Mouse (Mus musculus): ENCODE measurements around the gene Scaf4. TPM values are rescaled to one million over a fixed set of nuclear protein-coding genes. Genes with fewer than 3 reads are reported as not detected.
A peak's percentile ranks its signal among the peaks of the same experiment; 100 is the strongest.

The Scaf4 gene
- polyA plus RNA-seq, 1 experiment from 2014 or later: 29.4 TPM

- H3K4me2 ChIP-seq (replicated peaks): no peak overlapping the region
- no peak for ATAC-seq
- no peak overlapping the region for H3K27ac ChIP-seq
Measured at GRCm38 (mm10) chr16:90193719-90194118, 90.6 kb downstream of the Scaf4 start.

GRCm38 (mm10) chr16:90191289-90191688 is 93.0 kb downstream of the Scaf4 start:
- Histone ChIP-seq H3K4me1 (replicated peaks) (no peaks in the 10 kb centered on the region), H3K27me3 (0 out of 2 replicates have a peak, but pooled peaks cover 3% of the 10 kb centered on the region), H3K36me3 (no peaks in the 10 kb centered on the region), H3K4me3 (replicated peaks) (no peak overlapping the region), H3K27ac (no peak overlapping the region), H3K9ac (replicated peaks) (no peak overlapping the region), H3K4me2 (replicated peaks) (no peak overlapping the region), H3K9me3 (no peaks in the 10 kb centered on the region)
- no peak for ATAC-seq
- 80% methylated on average over 6 of the region's 6 CpGs for WGBS

More at GRCm38 (mm10) chr16:90193719-90194118, 90.6 kb downstream of the Scaf4 start:
- no peak overlapping the region for H3K9ac ChIP-seq (replicated peaks)
- no peaks in the 10 kb centered on the region for H3K27me3 ChIP-seq
- H3K4me1 ChIP-seq (replicated peaks): no peaks in the 10 kb centered on the region; the same call in 1 of the 2 replicates
- no peak overlapping the region for H3K4me3 ChIP-seq (replicated peaks)
- H3K36me3 ChIP-seq: no peaks in the 10 kb centered on the region
- H3K9me3 ChIP-seq: no peaks in the 10 kb centered on the region

GRCm38 (mm10) chr16:90187453-90187852 is 96.8 kb downstream of the Scaf4 start:
- Histone ChIP-seq H3K27ac (no peak overlapping the region), H3K4me2 (replicated peaks) (no peak overlapping the region), H3K4me1 (replicated peaks) (no peaks in the 10 kb centered on the region), H3K4me3 (replicated peaks) (no peak overlapping the region), H3K27me3 (0 out of 2 replicates have a peak, but pooled peaks cover 3% of the 10 kb centered on the region), H3K9ac (replicated peaks) (no peak overlapping the region), H3K36me3 (no peaks in the 10 kb centered on the region), H3K9me3 (no peaks in the 10 kb centered on the region)
- no peak for ATAC-seq
- 37% methylated on average over 13 of the region's 13 CpGs for WGBS

GRCm38 (mm10) chr16:90185928-90186588 is 98.2 kb downstream of the Scaf4 start:
- no peak overlapping the region for H3K4me2 ChIP-seq (replicated peaks)
- H3K9me3 ChIP-seq: no peaks in the 10 kb centered on the region
- no peak overlapping the region for H3K9ac ChIP-seq (replicated peaks)
- no peak overlapping the region for H3K4me3 ChIP-seq (replicated peaks)
- H3K27ac ChIP-seq: no peak overlapping the region
- peak; percentile 79 for ATAC-seq
- WGBS: 41% methylated on average over 8 of the region's 8 CpGs
- no peaks in the 10 kb centered on the region for H3K4me1 ChIP-seq (replicated peaks)
- 0 out of 2 replicates have a peak, but pooled peaks cover 3% of the 10 kb centered on the region for H3K27me3 ChIP-seq
- H3K36me3 ChIP-seq: no peaks in the 10 kb centered on the region

GRCm38 (mm10) chr16:90184135-90184534 is 100.2 kb downstream of the Scaf4 start:
- H3K9me3 ChIP-seq: no peaks in the 10 kb centered on the region
- 0 out of 2 replicates have a peak, but pooled peaks cover 3% of the 10 kb centered on the region for H3K27me3 ChIP-seq
- no peak overlapping the region for H3K27ac ChIP-seq
- no peaks in the 10 kb centered on the region for H3K4me1 ChIP-seq (replicated peaks)
- no peak for ATAC-seq
- H3K4me2 ChIP-seq (replicated peaks): no peak overlapping the region
- WGBS: 87% methylated on average over 6 of the region's 6 CpGs
- H3K36me3 ChIP-seq: no peaks in the 10 kb centered on the region
- no peak overlapping the region for H3K9ac ChIP-seq (replicated peaks)
- no peak overlapping the region for H3K4me3 ChIP-seq (replicated peaks)

- H3K27ac ChIP-seq: no peak overlapping the region
- 0 out of 2 replicates have a peak, but pooled peaks cover 2% of the 10 kb centered on the region for H3K27me3 ChIP-seq
- no peak for ATAC-seq
- H3K4me1 ChIP-seq (replicated peaks): peaks cover 2% of the 10 kb centered on the region; the same call in 1 of the 2 replicates
- no peak overlapping the region for H3K4me2 ChIP-seq (replicated peaks)
- no peaks in the 10 kb centered on the region for H3K9me3 ChIP-seq
- H3K4me3 ChIP-seq (replicated peaks): no peak overlapping the region
- WGBS: 91% methylated on average over 8 of the region's 8 CpGs
- no peaks in the 10 kb centered on the region for H3K36me3 ChIP-seq
- no peak overlapping the region for H3K9ac ChIP-seq (replicated peaks)
Measured at GRCm38 (mm10) chr16:90181673-90182072, 102.6 kb downstream of the Scaf4 start.

GRCm38 (mm10) chr16:90180975-90181374 is 103.3 kb downstream of the Scaf4 start:
- 88% methylated on average over 6 of the region's 6 CpGs for WGBS
- Histone ChIP-seq H3K4me2 (replicated peaks) (no peak overlapping the region), H3K4me3 (replicated peaks) (no peak overlapping the region), H3K27me3 (no peaks in the 10 kb centered on the region), H3K9ac (replicated peaks) (no peak overlapping the region), H3K27ac (no peak overlapping the region), H3K4me1 (replicated peaks) (peaks cover 9% of the 10 kb centered on the region), H3K36me3 (no peaks in the 10 kb centered on the region), H3K9me3 (no peaks in the 10 kb centered on the region)
- no peak for ATAC-seq

GRCm38 (mm10) chr16:90179892-90180291 is 104.4 kb downstream of the Scaf4 start:
- ATAC-seq: no peak
- no peaks in the 10 kb centered on the region for H3K36me3 ChIP-seq
- 93% methylated on average over 5 of the region's 5 CpGs for WGBS
- no peaks in the 10 kb centered on the region for H3K27me3 ChIP-seq
- H3K9ac ChIP-seq (replicated peaks): no peak overlapping the region
- no peak overlapping the region for H3K4me2 ChIP-seq (replicated peaks)
- H3K9me3 ChIP-seq: no peaks in the 10 kb centered on the region
- no peak overlapping the region for H3K27ac ChIP-seq
- H3K4me1 ChIP-seq (replicated peaks): peaks cover 11% of the 10 kb centered on the region
- H3K4me3 ChIP-seq (replicated peaks): no peak overlapping the region

GRCm38 (mm10) chr16:90178404-90178803 is 105.9 kb downstream of the Scaf4 start:
- no peak overlapping the region for H3K4me2 ChIP-seq (replicated peaks)

GRCm38 (mm10) chr16:90177425-90177824 is 106.9 kb downstream of the Scaf4 start:
- no peak overlapping the region for H3K9ac ChIP-seq (replicated peaks)
- no peak for ATAC-seq
- H3K27me3 ChIP-seq: no peaks in the 10 kb centered on the region
- H3K36me3 ChIP-seq: no peaks in the 10 kb centered on the region
- peaks cover 11% of the 10 kb centered on the region for H3K4me1 ChIP-seq (replicated peaks)
- H3K4me2 ChIP-seq (replicated peaks): no peak overlapping the region
- 76% methylated on average over 8 of the region's 8 CpGs for WGBS
- H3K4me3 ChIP-seq (replicated peaks): no peak overlapping the region
- H3K9me3 ChIP-seq: no peaks in the 10 kb centered on the region
- H3K27ac ChIP-seq: no peak overlapping the region

More at GRCm38 (mm10) chr16:90178404-90178803, 105.9 kb downstream of the Scaf4 start:
- Histone ChIP-seq H3K9me3 (no peaks in the 10 kb centered on the region), H3K27me3 (no peaks in the 10 kb centered on the region), H3K9ac (replicated peaks) (no peak overlapping the region), H3K4me1 (replicated peaks) (peaks cover 11% of the 10 kb centered on the region), H3K36me3 (no peaks in the 10 kb centered on the region), H3K4me3 (replicated peaks) (no peak overlapping the region), H3K27ac (no peak overlapping the region)
- ATAC-seq: no peak
- WGBS: 91% methylated on average over 3 of the region's 3 CpGs

- Histone ChIP-seq H3K27me3 (no peaks in the 10 kb centered on the region), H3K27ac (0 out of 2 replicates have a peak overlapping the region, but pooled peaks have one; percentile 25), H3K36me3 (no peaks in the 10 kb centered on the region), H3K9me3 (no peaks in the 10 kb centered on the region), H3K4me3 (replicated peaks) (no peak overlapping the region), H3K4me1 (replicated peaks) (peaks cover 12% of the 10 kb centered on the region), H3K9ac (replicated peaks) (no peak overlapping the region), H3K4me2 (replicated peaks) (0 out of 2 replicates have a peak overlapping the region, but pooled peaks have one; percentile 12)
- 15% methylated on average over 10 of the region's 10 CpGs for WGBS
- peak; percentile 61 for ATAC-seq
Measured at GRCm38 (mm10) chr16:90176472-90176871, 107.8 kb downstream of the Scaf4 start.
